Mouse (Mus musculus) hindbrain, postnatal 0 days (tissue): ENCODE measurements around the gene Olfr600. TPM values are rescaled to one million over a fixed set of nuclear protein-coding genes. Genes with fewer than 3 reads are reported as not detected.
"Not testable (repeated sequence)": the region's sequence is repeated elsewhere in the genome, so short reads cannot be mapped to it uniquely, and the experiment has no call there.

Experiments used
- ATAC-seq: fragments of 200-750 bp; cut with Nextera tagmentation; 2 replicates; pipeline ENCODE4 v1.8.0; 2017; ENCODE audit warnings: mild to moderate bottlenecking, moderate TSS enrichment, moderate library complexity
- DNase-seq: peaks from one replicate; pipeline ENCODE4 v3.0.0-alpha.2; 2015; ENCODE audit warnings: low spot score
- H3K27ac ChIP-seq: fragments of 300-500 bp; sonication (generic); 2 replicates; pipeline ENCODE4 v1.5.1; 2014; ENCODE audit warnings: mild to moderate bottlenecking
- H3K27me3 ChIP-seq: fragments of 300-500 bp; sonication (generic); 2 replicates; pipeline ENCODE4 v1.6.1; 2014; ENCODE audit warnings: low read length, mixed read lengths; ENCODE audit not compliant: insufficient read depth
- H3K36me3 ChIP-seq: fragments of 300-500 bp; sonication (generic); 2 replicates; pipeline ENCODE4 v1.6.1; 2014; ENCODE audit warnings: low read length, mixed read lengths; ENCODE audit not compliant: insufficient read depth
- H3K4me1 ChIP-seq: fragments of 300-500 bp; sonication (generic); 2 replicates; pipeline ENCODE4 v1.6.1; 2014; ENCODE audit warnings: antibody characterized with exemption, low read length, mixed read lengths; ENCODE audit not compliant: insufficient read depth
- H3K4me2 ChIP-seq: fragments of 300-500 bp; sonication (generic); 2 replicates; pipeline ENCODE4 v1.6.1; 2014; ENCODE audit warnings: low read depth, mild to moderate bottlenecking, low read length, moderate library complexity, mixed read lengths
- H3K4me3 ChIP-seq: fragments of 300-500 bp; sonication (generic); 2 replicates; pipeline ENCODE4 v1.5.1; 2014; ENCODE audit warnings: low read length
- H3K9ac ChIP-seq: fragments of 300-500 bp; sonication (generic); replicated peaks from 2 replicates; pipeline ENCODE4 v1.6.1; 2014; ENCODE audit warnings: mild to moderate bottlenecking, low read length, moderate library complexity, mixed read lengths
- H3K9me3 ChIP-seq: fragments of 300-500 bp; sonication (generic); 2 replicates; pipeline ENCODE4 v1.6.1; 2016; ENCODE audit warnings: low read length, mixed read lengths
- CTCF ChIP-seq: IDR thresholded peaks from 2 replicates; pipeline ENCODE4 v1.5.1; 2016; ENCODE audit warnings: antibody characterized with exemption, control low read depth, low read depth
- WGBS: fragments of 180-500 bp; shearing (Covaris S2); extraction: QIAGEN DNeasy Blood & Tissue Kit; methylation state at CpG from one replicate; pipeline ENCODE4 v1.1.7; 2014; 5-methylcytosine and 5-hydroxymethylcytosine counted together
- polyA plus RNA-seq: library from polyadenylated mRNA; unstranded; fragments of >200 nt; fragmentation: Nextera tagmentation; extraction: Ambion mirVana; gene quantifications from 2 replicates; pipeline ENCODE4 v1.2.1, GENCODE M21; 2015
- total RNA-seq: library from RNA; depleted of rRNA; stranded (reverse); fragments of >200 nt; gene quantifications from 2 replicates; pipeline ENCODE4 v1.2.3, GENCODE M21; 2014; rRNA removed

The Olfr600 gene
- total RNA-seq (not detected in 2 replicates), polyA plus RNA-seq (not detected in 2 replicates)

DNA sequence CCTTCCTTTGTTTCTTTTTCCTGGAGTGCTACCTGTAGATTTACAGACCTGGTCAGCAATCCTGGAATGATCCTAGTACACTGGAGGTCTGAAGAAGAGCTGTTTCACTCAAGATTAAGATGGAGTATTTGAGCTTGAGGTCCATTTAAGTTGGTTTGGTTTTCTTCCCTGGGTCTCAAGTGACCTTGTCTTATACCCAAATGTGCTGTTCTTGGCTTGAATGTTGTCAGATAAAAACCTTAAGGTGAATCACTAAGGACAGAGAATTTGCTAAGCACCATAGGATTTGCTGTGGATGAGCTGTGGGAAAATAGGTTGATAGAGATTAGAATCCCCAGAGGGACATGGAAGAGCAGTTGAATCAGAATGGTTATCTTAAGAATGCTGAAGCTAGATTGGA, at the start of gene Olfr600:
Gene Olfr600, minus strand, starts transcription at position 101 of the 400 bp plus-strand sequence.
- Histone ChIP-seq H3K4me2 (no peak within 1 kb of the TSS), H3K27me3 (no peaks in the 10 kb centered on the region), H3K4me3 (no peak within 1 kb of the TSS), H3K4me1 (no peaks in the 10 kb centered on the region), H3K36me3 (no peaks in the 10 kb centered on the region), H3K27ac (no peak within 1 kb of the TSS), H3K9ac (no peak within 1 kb of the TSS), H3K9me3 (no peaks in the 10 kb centered on the region)
- DNase-seq (no peak), ATAC-seq (no peak)
- no peak for TF ChIP-seq CTCF

GRCm38 (mm10) chr7:103398981-103399380, 49.5 kb upstream of the Olfr600 start:
- H3K4me2 ChIP-seq = no peak overlapping the region
- H3K27ac ChIP-seq = no peak overlapping the region
- no peaks in the 10 kb centered on the region for H3K4me1 ChIP-seq
- 3% methylated on average over 1 of the region's 1 CpGs for WGBS
- DNase-seq (no peak), ATAC-seq (no peak)
- no peak overlapping the region for H3K9ac ChIP-seq
- H3K36me3 ChIP-seq = no peaks in the 10 kb centered on the region
- no peak for TF ChIP-seq CTCF
- no peaks in the 10 kb centered on the region for H3K27me3 ChIP-seq
- no peaks in the 10 kb centered on the region for H3K9me3 ChIP-seq
- H3K4me3 ChIP-seq = no peak overlapping the region

- no peaks in the 10 kb centered on the region for H3K4me1 ChIP-seq
- H3K9me3 ChIP-seq = no peaks in the 10 kb centered on the region
- ATAC-seq = no peak
- H3K36me3 ChIP-seq = no peaks in the 10 kb centered on the region
- H3K4me3 ChIP-seq = no peak overlapping the region
- TF ChIP-seq CTCF = no peak
- no peak overlapping the region for H3K9ac ChIP-seq
- DNase-seq = no peak
- no peak overlapping the region for H3K4me2 ChIP-seq
- H3K27ac ChIP-seq = no peak overlapping the region
- no peaks in the 10 kb centered on the region for H3K27me3 ChIP-seq
Measured at GRCm38 (mm10) chr7:103397758-103398157, 48.3 kb upstream of the Olfr600 start.

DNA sequence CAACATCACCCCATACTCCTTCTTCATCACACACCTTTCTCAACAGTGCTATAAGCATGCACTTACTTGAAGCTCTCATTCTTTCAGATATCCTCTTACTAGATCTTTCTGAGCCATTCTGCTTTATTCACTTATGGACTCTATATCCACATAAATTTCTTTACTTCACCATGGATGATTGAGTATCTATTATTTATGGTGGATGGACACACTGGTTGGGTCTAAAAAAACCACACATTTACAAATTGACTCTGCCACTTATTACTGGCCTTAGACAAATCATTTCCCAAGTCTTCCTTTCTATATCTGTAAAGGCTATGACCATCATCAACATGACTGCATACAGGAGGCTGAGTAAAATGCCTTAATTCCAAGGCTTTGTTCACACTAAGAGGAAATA, 36.6 kb upstream of the Olfr600 start, which contains the start of gene Olfr603:
Gene Olfr603, minus strand, starts transcription at position 101 of the 400 bp plus-strand sequence.
- Histone ChIP-seq H3K36me3 (no peaks in the 10 kb centered on the region), H3K27ac (no peak within 1 kb of the TSS), H3K4me1 (no peaks in the 10 kb centered on the region), H3K4me3 (no peak within 1 kb of the TSS), H3K9me3 (no peaks in the 10 kb centered on the region), H3K27me3 (no peaks in the 10 kb centered on the region), H3K9ac (no peak within 1 kb of the TSS), H3K4me2 (no peak within 1 kb of the TSS)
- no peak for ATAC-seq
- TF ChIP-seq CTCF = no peak
- no peak for DNase-seq

- DNase-seq = no peak
- H3K27me3 ChIP-seq = no peaks in the 10 kb centered on the region
- no peak within 1 kb of the TSS for H3K9ac ChIP-seq
- H3K4me3 ChIP-seq = no peak within 1 kb of the TSS
- no peak within 1 kb of the TSS for H3K27ac ChIP-seq
- no peaks in the 10 kb centered on the region for H3K36me3 ChIP-seq
- no peak for TF ChIP-seq CTCF
- no peak for ATAC-seq
- H3K4me1 ChIP-seq = no peaks in the 10 kb centered on the region
- no peaks in the 10 kb centered on the region for H3K9me3 ChIP-seq
- 93% methylated on average over 1 of the region's 1 CpGs for WGBS
- H3K4me2 ChIP-seq = no peak within 1 kb of the TSS
Measured at GRCm38 (mm10) chr7:103362555-103362954, 13.1 kb upstream of the Olfr600 start, which contains the start of gene Olfr601. Olfr601 (minus strand) TSS chr7:103362655.

DNA sequence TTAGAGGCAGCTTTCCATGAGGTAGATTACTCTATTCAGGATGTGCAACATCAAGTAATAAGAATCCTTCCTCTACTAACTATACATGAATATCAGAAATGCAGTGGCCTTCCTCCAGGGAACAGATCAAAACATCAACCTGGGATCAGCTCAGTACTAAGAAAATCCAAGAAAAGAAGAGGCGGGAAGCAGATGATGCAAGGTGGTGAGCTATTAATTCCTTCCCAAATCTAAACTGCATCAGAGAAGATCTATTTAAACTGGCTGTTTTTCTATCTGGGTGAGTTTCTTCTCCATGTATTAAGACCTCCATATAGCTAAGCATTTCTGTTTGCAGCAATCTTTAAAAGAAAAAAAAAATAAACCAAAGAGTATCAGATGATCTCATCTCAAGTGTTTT, 13.9 kb downstream of the Olfr600 start, which contains the start of gene Olfr599:
Gene Olfr599, plus strand, starts transcription at position 301 of the 400 bp plus-strand sequence.
- WGBS = 93% methylated on average over 1 of the region's 1 CpGs
- Histone ChIP-seq H3K36me3 (no peaks in the 10 kb centered on the region), H3K27ac (no peak within 1 kb of the TSS), H3K4me1 (no peaks in the 10 kb centered on the region), H3K9ac (no peak within 1 kb of the TSS), H3K4me3 (no peak within 1 kb of the TSS), H3K4me2 (no peak within 1 kb of the TSS), H3K27me3 (no peaks in the 10 kb centered on the region), H3K9me3 (no peaks in the 10 kb centered on the region)
- ATAC-seq (no peak), DNase-seq (no peak)
- no peak for TF ChIP-seq CTCF

GRCm38 (mm10) chr7:103323268-103323667, 26.2 kb downstream of the Olfr600 start, which contains the start of gene Olfr598:
Olfr598 (plus strand) TSS chr7:103323568.
- no peak within 1 kb of the TSS for H3K4me3 ChIP-seq
- H3K9ac ChIP-seq = no peak within 1 kb of the TSS
- no peaks in the 10 kb centered on the region for H3K9me3 ChIP-seq
- no peaks in the 10 kb centered on the region for H3K4me1 ChIP-seq
- no peak for DNase-seq
- no peak for ATAC-seq
- TF ChIP-seq CTCF = no peak
- no peaks in the 10 kb centered on the region for H3K36me3 ChIP-seq
- H3K27me3 ChIP-seq = no peaks in the 10 kb centered on the region
- no peak within 1 kb of the TSS for H3K4me2 ChIP-seq
- H3K27ac ChIP-seq = no peak within 1 kb of the TSS

DNA sequence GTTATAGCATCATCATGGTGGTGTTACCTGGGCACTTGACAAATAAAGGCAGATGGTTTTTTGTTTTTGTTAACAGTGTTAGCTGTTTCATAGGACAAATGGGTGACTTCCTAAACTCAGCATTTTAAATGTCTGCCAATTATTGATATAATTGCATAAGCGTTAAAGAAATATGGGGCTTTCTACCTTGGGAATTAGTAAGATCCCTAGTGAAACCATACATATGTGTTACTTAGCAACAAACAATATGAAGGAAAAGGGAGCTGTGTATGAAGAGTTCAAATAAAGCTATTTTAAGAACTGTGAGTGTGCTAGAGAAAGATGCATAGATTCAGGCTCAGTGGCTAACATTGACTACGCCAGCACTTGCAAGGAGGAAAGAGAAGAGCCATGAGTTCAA, 33.5 kb downstream of the Olfr600 start, which contains the start of gene Olfr597:
Gene Olfr597, plus strand, starts transcription at position 301 of the 400 bp plus-strand sequence.
- not testable (repeated sequence) for H3K27ac ChIP-seq, H3K4me3 ChIP-seq, DNase-seq, H3K4me1 ChIP-seq, H3K9ac ChIP-seq, H3K27me3 ChIP-seq, ATAC-seq, H3K36me3 ChIP-seq, H3K9me3 ChIP-seq, H3K4me2 ChIP-seq
- 85% methylated on average over 2 of the region's 2 CpGs for WGBS

DNA sequence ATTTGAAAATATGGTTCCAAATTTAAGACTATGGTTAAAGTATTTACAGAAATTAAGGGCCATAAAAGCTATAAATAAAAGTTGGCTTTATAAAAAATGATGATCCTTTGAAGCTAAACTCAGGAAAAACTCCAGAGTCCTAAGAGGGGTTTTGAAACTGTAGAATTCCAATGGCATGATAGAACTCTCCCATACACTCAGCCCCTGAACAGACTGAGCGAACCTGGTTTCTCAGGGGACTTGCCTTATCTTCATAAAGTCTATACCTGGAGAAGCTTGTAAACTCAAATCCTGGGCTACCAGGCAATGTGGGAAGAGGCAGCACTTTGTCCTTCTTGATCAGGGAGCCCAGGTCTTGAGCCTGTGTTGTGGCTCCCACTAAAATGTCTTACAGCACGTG, 44.1 kb downstream of the Olfr600 start, which contains the start of gene Olfr596:
Gene Olfr596, plus strand, starts transcription at position 301 of the 400 bp plus-strand sequence.
- DNase-seq, H3K27ac ChIP-seq, H3K4me2 ChIP-seq, H3K9me3 ChIP-seq, H3K9ac ChIP-seq, H3K27me3 ChIP-seq, H3K36me3 ChIP-seq, H3K4me3 ChIP-seq, ATAC-seq, H3K4me1 ChIP-seq: not testable (repeated sequence)
- WGBS = 79% methylated on average over 2 of the region's 2 CpGs
